Mouse (Mus musculus) cerebellum, adult 2 months (tissue): ENCODE results near the gene Il33. TPM values are rescaled to one million over a fixed set of nuclear protein-coding genes. Genes with fewer than 3 reads are reported as not detected.

Experiments
- DNase-seq, 2 experiments: peaks; one replicate each; pipeline ENCODE4 v3.0.0; 2021
- H3K27ac ChIP-seq: fragments of 200-500 bp; 2 replicates; pipeline ENCODE4 v1.5.1; 2012; ENCODE audit warnings: low read length, control low read depth, inconsistent platforms; ENCODE audit not compliant: insufficient read depth
- H3K27me3 ChIP-seq: fragments of 200-500 bp; 2 replicates; pipeline ENCODE4 v1.6.1; 2012; ENCODE audit warnings: inconsistent platforms, mild to moderate bottlenecking, low read length, moderate library complexity; ENCODE audit not compliant: control insufficient read depth, insufficient read depth
- H3K4me1 ChIP-seq: fragments of 200-500 bp; 2 replicates; pipeline ENCODE4 v1.6.1; 2011; ENCODE audit warnings: low read length; ENCODE audit not compliant: control insufficient read depth, insufficient read depth
- H3K4me3 ChIP-seq: fragments of 200-500 bp; replicated peaks from 2 replicates; pipeline ENCODE3; 2011; ENCODE audit warnings: mild to moderate bottlenecking, low read depth, low read length, control low read depth; ENCODE audit not compliant: insufficient read depth
- CTCF ChIP-seq: fragments of 200-500 bp; IDR thresholded peaks from 2 replicates; pipeline ENCODE4 v1.5.1; 2011; ENCODE audit warnings: low read depth, mild to moderate bottlenecking, control low read depth, low read length, moderate library complexity, borderline replicate concordance; ENCODE audit not compliant: insufficient read depth
- POLR2A ChIP-seq: fragments of 200-500 bp; IDR thresholded peaks from 2 replicates; pipeline ENCODE4 v1.6.1; 2011; ENCODE audit warnings: low read length, control low read depth, borderline replicate concordance; ENCODE audit not compliant: insufficient read depth
- WGBS: fragments of 180-500 bp; shearing (Covaris S2); methylation state at CpG from one replicate; pipeline ENCODE4 v1.1.7; 2018; 5-methylcytosine and 5-hydroxymethylcytosine counted together
- polyA plus RNA-seq: library from polyadenylated mRNA; depleted of rRNA; stranded (reverse); fragments of >200 nt; gene quantifications from 2 replicates; pipeline ENCODE4 v1.2.3, GENCODE M21; 2012

Il33 gene
- polyA plus RNA-seq, 1 experiment = 58.0 TPM

- no peak overlapping the region for H3K27ac ChIP-seq
- TF ChIP-seq POLR2A (no peak), CTCF (no peak)
These were observed 36.0 kb upstream of the Il33 start for GRCm38 (mm10) chr19:29888946-29889345.

GRCm38 (mm10) chr19:29891981-29892380 is 32.9 kb upstream of the Il33 start:
- TF ChIP-seq POLR2A (no peak), CTCF (no peak)
- Histone ChIP-seq H3K4me1 (no peaks in the 10 kb centered on the region), H3K27ac (no peak overlapping the region), H3K27me3 (no peaks in the 10 kb centered on the region), H3K4me3 (no peak overlapping the region)
- 46% methylated on average over 4 of the region's 4 CpGs for WGBS
- no peak for DNase-seq

More at GRCm38 (mm10) chr19:29888946-29889345, 36.0 kb upstream of the Il33 start:
- WGBS = 54% methylated on average over 6 of the region's 6 CpGs
- no peak for DNase-seq
- Histone ChIP-seq H3K4me1 (no peaks in the 10 kb centered on the region), H3K4me3 (no peak overlapping the region), H3K27me3 (no peaks in the 10 kb centered on the region)

- Histone ChIP-seq H3K27me3 (no peaks in the 10 kb centered on the region), H3K27ac (no peak overlapping the region), H3K4me3 (no peak overlapping the region), H3K4me1 (no peaks in the 10 kb centered on the region)
- WGBS = 79% methylated on average over 6 of the region's 6 CpGs
- no peak for TF ChIP-seq CTCF
- TF ChIP-seq POLR2A = no peak
- DNase-seq = no peak
These were observed 32.1 kb upstream of the Il33 start for GRCm38 (mm10) chr19:29892786-29893185.

DNA sequence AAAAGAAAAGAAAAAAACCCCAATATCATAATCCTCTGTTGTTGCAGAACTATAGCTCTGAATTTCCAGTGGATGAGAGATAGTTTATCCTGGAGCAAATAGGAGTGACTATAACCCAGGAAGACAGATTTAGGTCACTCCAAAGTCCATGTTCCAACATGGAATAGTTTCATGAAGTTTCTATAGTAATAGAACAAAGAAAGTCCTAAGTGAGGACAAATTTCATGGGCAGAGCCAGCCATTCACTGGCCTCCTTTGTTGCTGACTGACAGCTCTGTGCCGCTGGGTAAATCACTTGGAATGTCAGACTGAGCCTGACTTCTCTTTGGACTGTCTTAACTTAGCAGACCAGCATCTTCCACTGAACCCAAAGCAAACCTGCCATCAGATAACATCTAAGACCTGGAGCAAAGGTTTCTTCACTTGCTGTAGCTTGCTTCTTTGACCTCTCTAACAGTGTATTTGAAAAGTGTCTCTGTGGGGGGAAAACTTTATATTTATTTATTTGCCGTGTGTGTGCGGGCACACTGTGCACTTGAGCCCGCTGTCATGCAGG is 31.1 kb upstream of the Il33 start:
- Histone ChIP-seq H3K4me1 (no peaks in the 10 kb centered on the region), H3K4me3 (no peak overlapping the region), H3K27ac (no peak overlapping the region), H3K27me3 (no peaks in the 10 kb centered on the region)
- no peak for DNase-seq
- TF ChIP-seq POLR2A = no peak
- no peak for TF ChIP-seq CTCF
- WGBS = 70% methylated on average over 4 of the region's 4 CpGs

DNA sequence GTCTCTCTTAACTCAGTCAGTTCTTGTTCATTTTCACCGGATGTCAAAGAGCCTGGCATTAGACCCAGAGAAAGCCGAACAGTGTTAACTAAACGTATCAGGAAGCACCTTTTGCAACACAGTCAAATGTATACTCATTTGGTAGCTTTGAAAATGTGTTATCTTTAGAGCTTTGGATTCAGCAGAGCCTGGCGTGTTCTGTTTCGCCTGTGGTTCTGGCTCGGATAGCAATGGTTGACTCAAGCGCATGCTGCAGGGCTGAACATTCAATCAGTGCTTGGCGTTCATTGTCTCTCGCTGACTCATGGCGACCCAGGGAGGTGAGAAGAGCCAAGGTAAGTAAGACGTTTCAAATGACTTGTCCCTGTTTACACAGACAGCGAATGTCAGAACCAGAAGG is 30.5 kb upstream of the Il33 start:
- WGBS = 78% methylated on average over 12 of the region's 12 CpGs
- H3K4me3 ChIP-seq = no peak overlapping the region
- no peaks in the 10 kb centered on the region for H3K27me3 ChIP-seq
- H3K27ac ChIP-seq = no peak overlapping the region
- TF ChIP-seq POLR2A = no peak
- no peak for TF ChIP-seq CTCF
- no peak for DNase-seq
- no peaks in the 10 kb centered on the region for H3K4me1 ChIP-seq

DNA sequence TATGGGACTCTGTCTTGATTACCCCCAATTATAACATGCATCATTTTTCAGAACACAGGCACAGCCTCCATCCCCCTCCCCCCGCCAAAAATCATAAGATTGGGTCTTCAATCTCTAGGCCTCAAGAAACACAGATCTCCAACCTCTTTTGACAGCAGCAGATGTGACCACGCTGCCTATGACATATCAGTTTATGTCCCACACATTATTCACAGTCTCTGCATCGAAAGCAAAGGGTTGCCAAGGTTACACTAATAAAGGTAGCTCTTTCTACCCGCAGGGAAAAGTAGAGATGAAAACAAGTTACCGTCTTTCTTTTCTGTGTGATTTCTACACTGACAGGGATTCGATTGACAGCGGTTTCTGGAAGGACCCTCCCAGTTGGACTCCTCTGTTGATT is 29.9 kb upstream of the Il33 start:
- WGBS = 41% methylated on average over 7 of the region's 7 CpGs
- no peak overlapping the region for H3K27ac ChIP-seq
- no peak for DNase-seq
- no peaks in the 10 kb centered on the region for H3K27me3 ChIP-seq
- no peak overlapping the region for H3K4me3 ChIP-seq
- TF ChIP-seq POLR2A (no peak), CTCF (no peak)
- no peaks in the 10 kb centered on the region for H3K4me1 ChIP-seq

DNA sequence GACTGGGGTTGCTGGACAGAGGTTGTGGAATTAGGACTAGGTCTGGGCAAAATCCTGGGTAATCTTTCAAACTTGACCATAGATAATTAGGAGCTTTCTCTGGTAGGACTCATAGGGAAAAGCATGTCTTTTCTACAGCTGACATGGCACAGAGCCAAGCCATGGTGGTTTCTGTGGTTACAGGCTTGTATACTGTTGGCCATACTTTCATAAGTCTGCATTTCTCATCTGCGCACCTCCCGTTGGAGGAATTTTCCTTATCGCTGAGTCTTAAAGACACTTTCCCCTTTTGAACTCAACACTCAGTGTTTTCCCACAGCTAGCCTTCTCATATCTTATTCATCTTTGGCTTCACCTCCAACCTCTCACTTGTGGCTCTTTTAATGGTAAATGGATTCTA is 24.6 kb upstream of the Il33 start:
- DNase-seq = no peak
- 74% methylated on average over 3 of the region's 3 CpGs for WGBS
- H3K27me3 ChIP-seq = no peaks in the 10 kb centered on the region

GRCm38 (mm10) chr19:29902343-29903070 is 22.4 kb upstream of the Il33 start:
- 50% methylated on average over 4 of the region's 4 CpGs for WGBS
- peak overlapping the region; percentile 39; the same call in 1 of the 2 replicates for H3K27ac ChIP-seq
- no peak overlapping the region for H3K4me3 ChIP-seq
- H3K4me1 ChIP-seq = no peaks in the 10 kb centered on the region
- no peaks in the 10 kb centered on the region for H3K27me3 ChIP-seq
- DNase-seq = no peak
- TF ChIP-seq CTCF = no peak

More for the DNA sequence above, 24.6 kb upstream of the Il33 start:
- no peak overlapping the region for H3K27ac ChIP-seq
- TF ChIP-seq CTCF (no peak), POLR2A (no peak)
- no peak overlapping the region for H3K4me3 ChIP-seq
- H3K4me1 ChIP-seq = no peaks in the 10 kb centered on the region
